Mouse (Mus musculus) layer of hippocampus, postnatal 25 days (tissue): ENCODE measurements around the gene Slc12a5. TPM values are rescaled to one million over a fixed set of nuclear protein-coding genes. Genes with fewer than 3 reads are reported as not detected.

Experiments
- DNase-seq, 2 experiments: peaks; one replicate each; pipeline ENCODE4 v3.0.0; 2022; ENCODE audit warnings: mixed read lengths in 2 of 2, low spot score in 1 of 2; ENCODE audit errors: extremely low spot score in 1 of 2
- total RNA-seq, 2 experiments: library from RNA; stranded (reverse); gene quantifications; 2 replicates each; pipeline ENCODE4 v1.2.3; 2021

Slc12a5 gene
- 100 to 1,000 TPM; 366 to 382 TPM for total RNA-seq

GRCm38 (mm10) chr2:164960716-164961441 is at the start of gene Slc12a5:
Gene Slc12a5, plus strand, starts transcription at chr2:164960802.
- DNase-seq = peak; percentile 49 to 61

GRCm38 (mm10) chr2:164911086-164912048 is 49.2 kb upstream of the Slc12a5 start, which contains the start of gene Zfp335:
Gene Zfp335, minus strand, starts transcription at chr2:164911757.
- DNase-seq = peak; percentile 78 to 98

- DNase-seq = no peak
These were observed 48.5 kb upstream of the Slc12a5 start for GRCm38 (mm10) chr2:164912151-164912550.

- no peak for DNase-seq
These were observed 47.7 kb upstream of the Slc12a5 start for GRCm38 (mm10) chr2:164912749-164913427.

GRCm38 (mm10) chr2:164913428-164913786 is 47.2 kb upstream of the Slc12a5 start:
- DNase-seq = no peak

GRCm38 (mm10) chr2:164916820-164917219 is 43.8 kb upstream of the Slc12a5 start:
- no peak for DNase-seq

GRCm38 (mm10) chr2:164917371-164917770 is 43.2 kb upstream of the Slc12a5 start:
- DNase-seq = no peak

GRCm38 (mm10) chr2:164918325-164918724 is 42.3 kb upstream of the Slc12a5 start:
- no peak for DNase-seq

GRCm38 (mm10) chr2:164921984-164922383 is 38.6 kb upstream of the Slc12a5 start:
- no peak for DNase-seq

GRCm38 (mm10) chr2:164923291-164923690 is 37.3 kb upstream of the Slc12a5 start:
- no peak for DNase-seq

GRCm38 (mm10) chr2:164924100-164924857 is 36.3 kb upstream of the Slc12a5 start:
- peak; percentile 82 to 91 for DNase-seq

GRCm38 (mm10) chr2:164930706-164931581 is 29.7 kb upstream of the Slc12a5 start:
- no peak for DNase-seq

GRCm38 (mm10) chr2:164933534-164933933 is 27.1 kb upstream of the Slc12a5 start:
- DNase-seq = no peak

GRCm38 (mm10) chr2:164935991-164936390 is 24.6 kb upstream of the Slc12a5 start:
- DNase-seq = no peak

- peak; percentile 29 to 50 for DNase-seq
These were observed 22.2 kb upstream of the Slc12a5 start for GRCm38 (mm10) chr2:164938146-164939091.

- no peak for DNase-seq
These were observed 21.5 kb upstream of the Slc12a5 start for GRCm38 (mm10) chr2:164939106-164939505.

GRCm38 (mm10) chr2:164940140-164940830 is 20.3 kb upstream of the Slc12a5 start, which contains the start of gene Mmp9:
Gene Mmp9, plus strand, starts transcription at chr2:164940780.
- no peak for DNase-seq
